Mouse (Mus musculus): ENCODE measurements around the gene Prss16. TPM values are rescaled to one million over a fixed set of nuclear protein-coding genes. Genes with fewer than 3 reads are reported as not detected.

The Prss16 gene
- total RNA-seq, 2 experiments from 2014 or later: not detected

DNA sequence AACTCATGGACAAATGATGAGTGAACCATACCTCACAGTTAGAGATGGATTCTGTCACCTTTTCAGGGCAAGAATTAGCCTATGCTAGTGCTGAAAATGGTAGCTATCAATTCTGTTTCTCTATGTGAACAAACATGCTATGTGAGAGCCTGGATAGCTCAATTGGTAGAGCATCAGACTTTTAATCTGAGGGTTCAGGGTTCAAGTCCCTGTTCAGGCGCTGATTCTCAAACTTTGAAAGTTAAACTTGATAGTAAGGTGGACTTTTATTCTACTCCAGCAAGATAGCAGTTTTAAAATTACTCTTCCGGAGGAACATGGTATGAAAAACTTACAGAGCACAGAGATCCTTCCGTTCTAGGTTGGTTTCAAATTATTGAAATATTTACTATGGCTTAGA lies 37.9 kb downstream of the Prss16 start:
- no peak for DNase-seq

DNA sequence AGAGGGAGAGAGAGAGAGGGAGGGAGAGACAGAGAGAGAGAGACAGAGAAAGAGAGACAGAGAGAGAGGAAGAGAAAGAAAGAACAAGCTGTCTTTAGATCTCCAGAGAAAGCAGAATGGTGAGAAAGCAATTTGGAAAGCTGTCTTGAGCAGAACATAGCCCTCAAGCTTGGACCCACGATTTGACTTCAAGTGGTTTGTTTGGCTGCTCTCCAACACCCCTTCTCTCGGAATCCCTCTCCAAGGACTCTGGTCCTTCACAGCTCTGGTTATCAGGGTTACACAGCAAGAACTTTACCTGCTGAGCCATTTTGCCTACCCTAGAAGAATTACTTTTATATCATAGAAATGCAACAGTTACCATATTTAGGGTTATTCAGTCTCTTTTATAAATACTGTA lies 39.7 kb downstream of the Prss16 start:
- DNase-seq: no peak

GRCm38 (mm10) chr13:21969269-21969668 lies 40.3 kb downstream of the Prss16 start:
- no peak for DNase-seq

Small RNA genes within 50 kb of the gene (microRNA-seq; reads per million reads assigned to microRNA genes)
- gene Gm44390 (ENCODE audit: borderline replicate concordance in 2 of 2) (0 reads per million in 2 experiments), gene Gm44486 (ENCODE audit: borderline replicate concordance in 2 of 2) (0 reads per million in 2 experiments)

Other genes starting within 250 kb of the Prss16 start
- gene Hist1h1b, start 229.1 kb downstream of the Prss16 start, total RNA-seq (2021): 1 to 10 TPM; 3.9 to 9.2 TPM
- gene Hist1h3i, start 226.4 kb downstream of the Prss16 start, total RNA-seq (2021): 10 to 100 TPM; 20.0 to 23.8 TPM
- gene Hist1h2an, start 222.5 kb downstream of the Prss16 start, total RNA-seq (2021): 1 to 10 TPM; 1.0 to 2.4 TPM
- 1 to 10 TPM; 5.3 to 6.0 TPM for gene Hist1h2bp, start 222.3 kb downstream of the Prss16 start, total RNA-seq (2021)
- 10 to 100 TPM; 18.0 to 21.3 TPM for gene Hist1h2bq, start 199.5 kb downstream of the Prss16 start, total RNA-seq (2021)
- 10 to 100 TPM in 1 of 2 experiments, not detected in 1; 24.7 TPM for gene Hist1h2ao, start 199.3 kb downstream of the Prss16 start, total RNA-seq (2021)
- 10 to 100 TPM; 49.0 to 65.1 TPM for gene Hist1h4m, start 198.0 kb downstream of the Prss16 start, total RNA-seq (2021)
- 10 to 100 TPM; 14.1 to 20.2 TPM for gene Hist1h4n, start 177.5 kb downstream of the Prss16 start, total RNA-seq (2021)
- gene Hist1h2ap, start 176.2 kb downstream of the Prss16 start, total RNA-seq (2021): 10 to 100 TPM in 1 of 2 experiments, not detected in 1; 17.0 TPM
- 10 to 100 TPM; 17.7 to 21.3 TPM for gene Hist1h2br, start 176.0 kb downstream of the Prss16 start, total RNA-seq (2021)
- gene Zfp184, start 64.6 kb downstream of the Prss16 start, total RNA-seq (2021): under 1 TPM; 0.26 to 0.54 TPM
- not detected for gene Pom121l2, start 28.5 kb downstream of the Prss16 start, total RNA-seq (2021)
- 1 to 10 TPM; 2.9 to 7.7 TPM for gene Hist1h2ah, start 25.8 kb upstream of the Prss16 start, total RNA-seq (2021)
- gene Hist1h2bk, start 26.1 kb upstream of the Prss16 start, total RNA-seq (2021): 10 to 100 TPM; 13.9 to 29.0 TPM
- gene Hist1h4i, start 31.6 kb upstream of the Prss16 start, total RNA-seq (2021): 10 to 100 TPM; 30.9 to 31.7 TPM
- gene Hist1h2ag, start 33.2 kb upstream of the Prss16 start, total RNA-seq (2021): 10 to 100 TPM in 1 of 2 experiments, 1 to 10 TPM in 1; 3.5 to 16.1 TPM
- gene Hist1h2bj, start 33.5 kb upstream of the Prss16 start, total RNA-seq (2021): 10 to 100 TPM in 1 of 2 experiments, 1 to 10 TPM in 1; 5.3 to 14.5 TPM
- gene Vmn1r188, start 74.7 kb upstream of the Prss16 start, total RNA-seq (2021): not detected
- gene Vmn1r189, start 96.1 kb upstream of the Prss16 start, total RNA-seq (2021): not detected
- not detected for gene Vmn1r191, start 174.2 kb upstream of the Prss16 start, total RNA-seq (2021)
- not detected for gene Vmn1r192, start 181.4 kb upstream of the Prss16 start, total RNA-seq (2021)
- not detected for gene Vmn1r193, start 213.4 kb upstream of the Prss16 start, total RNA-seq (2021)
- not detected for gene Vmn1r194, start 234.5 kb upstream of the Prss16 start, total RNA-seq (2021)

Data from gastrocnemius, postnatal 25 days (tissue).